In the genomic region with DNA sequence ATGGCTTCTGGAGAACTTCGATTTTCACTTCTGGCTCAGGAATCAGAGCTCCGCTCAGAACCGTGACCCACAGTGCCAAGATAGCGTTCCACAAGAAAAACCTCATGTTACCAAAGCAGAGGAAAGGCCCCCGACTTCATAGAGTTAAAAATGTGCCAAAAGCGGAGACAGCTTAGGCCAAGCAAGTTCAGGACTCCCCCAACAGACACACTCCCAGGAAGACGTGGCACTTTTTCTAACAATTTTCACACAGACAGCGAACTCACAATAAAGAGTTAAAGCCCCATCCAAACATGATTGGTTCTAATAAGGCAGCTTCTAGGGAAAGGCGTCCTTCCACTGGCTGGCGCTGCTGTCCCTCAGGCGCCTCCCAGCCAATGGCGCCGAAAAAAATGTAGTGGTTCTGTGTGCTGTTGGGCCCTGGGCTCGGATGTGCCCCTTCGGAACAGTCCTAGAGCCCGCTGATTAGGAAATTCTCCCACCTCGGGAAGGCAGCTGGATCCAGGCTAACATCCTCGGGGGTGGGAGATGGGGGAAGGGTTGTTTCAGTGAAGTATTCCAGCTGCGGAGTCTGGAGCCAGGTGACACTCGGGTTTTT, we compare ENCODE assay signal across 8 mouse cellular contexts. TPM values are rescaled to one million over a fixed set of nuclear protein-coding genes. Genes with fewer than 3 reads are reported as not detected.
DNase-seq lines count a peak whose midpoint lies in the region; ATAC-seq lines count a peak whose summit lies in the region.

No protein-coding gene starts in this region.

- peak; percentile 95 for DNase-seq in adrenal gland, postnatal 14 days
- peak; percentile 88 for DNase-seq in embryonic facial prominence, embryonic 10.5 days (ENCODE audit: low spot score)
- DNase-seq in gonadal fat pad, adult 2 months (ENCODE audit: low read depth), result peak; percentile 57
- peak; percentile 93 to 95 for DNase-seq in left cerebral cortex, postnatal 36 days (ENCODE audit: low spot score in 2 of 2)
- peak; percentile 86 for DNase-seq in midbrain, embryonic 10.5 days (ENCODE audit: low spot score)
- DNase-seq in right cerebral cortex, postnatal 36 days (ENCODE audit: low spot score in 2 of 2), result peak; percentile 96
- DNase-seq in urinary bladder, postnatal 4 days (ENCODE audit: low spot score in 2 of 2), result peak; percentile 90 to 92

- peak overlapping the region; percentile 67 for H3K4me2 ChIP-seq in intestine, embryonic 16.5 days (ENCODE audit: low read depth, low read length)

- intact Hi-C loops in left cerebral cortex, postnatal 36 days (cut with DNase I), result loop anchor here (10.0 kb wide), 1 partner anchor 562 kb away; no protein-coding TSS in a partner anchor

- no peaks in the 10 kb centered on the region for H3K9me3 ChIP-seq in embryonic facial prominence, embryonic 10.5 days
- H3K9me3 ChIP-seq in intestine, embryonic 16.5 days (ENCODE audit: control insufficient read depth, low read length), result no peaks in the 10 kb centered on the region
- H3K9me3 ChIP-seq in midbrain, embryonic 10.5 days (replicated peaks), result no peaks in the 10 kb centered on the region

- H3K36me3 ChIP-seq in embryonic facial prominence, embryonic 10.5 days (replicated peaks), result peaks cover 4% of the 10 kb centered on the region; the same call in 1 of the 2 replicates
- no peaks in the 10 kb centered on the region for H3K36me3 ChIP-seq in intestine, embryonic 16.5 days (ENCODE audit: control insufficient read depth, insufficient read depth, low read length)
- H3K36me3 ChIP-seq in midbrain, embryonic 10.5 days, result no peaks in the 10 kb centered on the region

- H3K4me3 ChIP-seq in embryonic facial prominence, embryonic 10.5 days, result peak overlapping the region; percentile 69
- peak overlapping the region; percentile 71 for H3K4me3 ChIP-seq in intestine, embryonic 16.5 days (ENCODE audit: low read length)
- peak overlapping the region; percentile 69 for H3K4me3 ChIP-seq in midbrain, embryonic 10.5 days

- peak; percentile 83 for ATAC-seq in intestine, embryonic 16.5 days

- H3K27ac ChIP-seq in embryonic facial prominence, embryonic 10.5 days (replicated peaks), result peak overlapping the region; percentile 83
- H3K27ac ChIP-seq in intestine, embryonic 16.5 days (ENCODE audit: low read length), result peak overlapping the region; percentile 76
- peak overlapping the region; percentile 86 for H3K27ac ChIP-seq in midbrain, embryonic 10.5 days (replicated peaks)

- under 1% methylated on average over 20 of the region's 20 CpGs for WGBS in embryonic facial prominence, embryonic 10.5 days
- under 1% methylated on average over 20 of the region's 20 CpGs for WGBS in intestine, embryonic 16.5 days
- under 1% methylated on average over 20 of the region's 20 CpGs for WGBS in midbrain, embryonic 10.5 days

- H3K9ac ChIP-seq in intestine, embryonic 16.5 days (ENCODE audit: low read depth, low read length), result peak overlapping the region; percentile 82

- H3K27me3 ChIP-seq in embryonic facial prominence, embryonic 10.5 days (replicated peaks; ENCODE audit: low read depth, poor library complexity, severe bottlenecking), result no peaks in the 10 kb centered on the region
- no peaks in the 10 kb centered on the region for H3K27me3 ChIP-seq in intestine, embryonic 16.5 days (replicated peaks; ENCODE audit: control insufficient read depth, insufficient read depth, low read length)
- 0 out of 2 replicates have a peak, but pooled peaks cover 3% of the 10 kb centered on the region for H3K27me3 ChIP-seq in midbrain, embryonic 10.5 days (ENCODE audit: low read depth, poor library complexity, severe bottlenecking)

- H3K4me1 ChIP-seq in embryonic facial prominence, embryonic 10.5 days, result peaks cover 42% of the 10 kb centered on the region
- H3K4me1 ChIP-seq in intestine, embryonic 16.5 days (ENCODE audit: control insufficient read depth, insufficient read depth, low read length), result peaks cover 27% of the 10 kb centered on the region
- peaks cover 61% of the 10 kb centered on the region for H3K4me1 ChIP-seq in midbrain, embryonic 10.5 days

RNA-seq across cellular contexts. Expression of a gene that starts 1.9 kb away (rescaled TPM):
- total RNA-seq in adrenal gland, postnatal 14 days (2021), result 16.3 and 16.9 TPM in 2 replicates
- polyA plus RNA-seq in embryonic facial prominence, embryonic 10.5 days (2016; fragmentation: Nextera tagmentation; extraction: Ambion mirVana), result 17.6 and 18.2 TPM in 2 replicates
- 9.9 and 10.1 TPM in 2 replicates for polyA plus RNA-seq in gonadal fat pad, adult 2 months (2012; rRNA removed)
- polyA plus RNA-seq in intestine, embryonic 16.5 days (2015; fragmentation: Nextera tagmentation; extraction: Ambion mirVana), result 5.4 and 6.1 TPM in 2 replicates
- total RNA-seq in left cerebral cortex, postnatal 36 days (2021), result 10 to 100 TPM; 12.3 to 12.6 TPM
- polyA plus RNA-seq in midbrain, embryonic 10.5 days (2016; fragmentation: Nextera tagmentation; extraction: Ambion mirVana), result 16.2 and 16.5 TPM in 2 replicates

RNA-seq across cellular contexts. Expression of a gene that starts 4.1 kb away (rescaled TPM):
- 17.9 and 20.1 TPM in 2 replicates for total RNA-seq in adrenal gland, postnatal 14 days (2021)
- polyA plus RNA-seq in embryonic facial prominence, embryonic 10.5 days (2016; fragmentation: Nextera tagmentation; extraction: Ambion mirVana), result 11.1 and 11.2 TPM in 2 replicates
- polyA plus RNA-seq in gonadal fat pad, adult 2 months (2012; rRNA removed), result 11.3 and 15.4 TPM in 2 replicates
- 19.4 and 19.7 TPM in 2 replicates for polyA plus RNA-seq in intestine, embryonic 16.5 days (2015; fragmentation: Nextera tagmentation; extraction: Ambion mirVana)
- 1 to 10 TPM; 7.3 to 9.9 TPM for total RNA-seq in left cerebral cortex, postnatal 36 days (2021)
- polyA plus RNA-seq in midbrain, embryonic 10.5 days (2016; fragmentation: Nextera tagmentation; extraction: Ambion mirVana), result 13.0 and 14.2 TPM in 2 replicates

RNA-seq across cellular contexts. Expression of a gene that starts 26.7 kb away (rescaled TPM):
- total RNA-seq in adrenal gland, postnatal 14 days (2021), result 24.8 and 31.0 TPM in 2 replicates
- polyA plus RNA-seq in embryonic facial prominence, embryonic 10.5 days (2016; fragmentation: Nextera tagmentation; extraction: Ambion mirVana), result 20.0 and 24.0 TPM in 2 replicates
- polyA plus RNA-seq in gonadal fat pad, adult 2 months (2012; rRNA removed), result 4.5 and 4.9 TPM in 2 replicates
- 4.7 and 6.6 TPM in 2 replicates for polyA plus RNA-seq in intestine, embryonic 16.5 days (2015; fragmentation: Nextera tagmentation; extraction: Ambion mirVana)
- total RNA-seq in left cerebral cortex, postnatal 36 days (2021), result 100 to 1,000 TPM; 145 to 155 TPM
- polyA plus RNA-seq in midbrain, embryonic 10.5 days (2016; fragmentation: Nextera tagmentation; extraction: Ambion mirVana), result 47.7 and 66.6 TPM in 2 replicates

Comparison
In these comparisons a context has a peak if more than half of its experiments do, and no peak if none do; other contexts are left out.
1. Peak in every context shown above with its lines: DNase-seq, ATAC-seq, H3K4me3 ChIP-seq and H3K27ac ChIP-seq.